Mouse (Mus musculus): ENCODE measurements around the gene E2f4.

The E2f4 gene

GRCm38 (mm10) chr8:105317941-105318340, 20.5 kb downstream of the E2f4 start:
- no peak for DNase-seq (ENCODE audit: low spot score)

- no peak for DNase-seq (ENCODE audit: low spot score)
These were observed 21.3 kb downstream of the E2f4 start for GRCm38 (mm10) chr8:105318662-105319190.

GRCm38 (mm10) chr8:105323183-105323582, 25.7 kb downstream of the E2f4 start:
- no peak for DNase-seq (ENCODE audit: low spot score)

GRCm38 (mm10) chr8:105325641-105326093, 28.2 kb downstream of the E2f4 start:
- DNase-seq (ENCODE audit: low spot score), result no peak

- peak; percentile 97 for DNase-seq (ENCODE audit: low spot score)
These were observed 28.7 kb downstream of the E2f4 start, which contains the start of the genes Lrrc29 and Tmem208 for GRCm38 (mm10) chr8:105326141-105326672. TSS of gene Lrrc29 (minus strand) at chr8:105326278. TSS of gene Tmem208 (plus strand) at chr8:105326354.

- DNase-seq (ENCODE audit: low spot score), result no peak
These were observed 29.5 kb downstream of the E2f4 start for GRCm38 (mm10) chr8:105326968-105327367.

- no peak for DNase-seq (ENCODE audit: low spot score)
These were observed 32.9 kb downstream of the E2f4 start for GRCm38 (mm10) chr8:105330325-105330724.

GRCm38 (mm10) chr8:105331469-105331868, 34.0 kb downstream of the E2f4 start:
- no peak for DNase-seq (ENCODE audit: low spot score)

- no peak for DNase-seq (ENCODE audit: low spot score)
These were observed 34.5 kb downstream of the E2f4 start for GRCm38 (mm10) chr8:105331931-105332330.

GRCm38 (mm10) chr8:105332523-105332922, 35.1 kb downstream of the E2f4 start:
- no peak for DNase-seq (ENCODE audit: low spot score)

- no peak for DNase-seq (ENCODE audit: low spot score)
These were observed 39.1 kb downstream of the E2f4 start for GRCm38 (mm10) chr8:105336373-105337130.

- DNase-seq (ENCODE audit: low spot score), result no peak
These were observed 41.5 kb downstream of the E2f4 start for GRCm38 (mm10) chr8:105338992-105339391.

GRCm38 (mm10) chr8:105339886-105340635, 42.6 kb downstream of the E2f4 start:
- DNase-seq (ENCODE audit: low spot score), result no peak

- no peak for DNase-seq (ENCODE audit: low spot score)
These were observed 43.9 kb downstream of the E2f4 start for GRCm38 (mm10) chr8:105341399-105341798.

GRCm38 (mm10) chr8:105342768-105343167, 45.3 kb downstream of the E2f4 start:
- no peak for DNase-seq (ENCODE audit: low spot score)

- DNase-seq (ENCODE audit: low spot score), result no peak
These were observed 46.5 kb downstream of the E2f4 start for GRCm38 (mm10) chr8:105343791-105344574.

- no peak for DNase-seq (ENCODE audit: low spot score)
These were observed 47.9 kb downstream of the E2f4 start for GRCm38 (mm10) chr8:105345061-105345975.

- no peak for DNase-seq (ENCODE audit: low spot score)
These were observed 49.4 kb downstream of the E2f4 start for GRCm38 (mm10) chr8:105346611-105347427.

GRCm38 (mm10) chr8:105347428-105348221, 50.2 kb downstream of the E2f4 start, which contains the start of gene Fhod1:
TSS of gene Fhod1 (minus strand) at chr8:105347953.
- peak; percentile 82 for DNase-seq (ENCODE audit: low spot score)
